Mouse (Mus musculus) E14TG2a.4 (cell line): ENCODE data around the gene Hoxd3.

Source experiments
- CTCF ChIP-seq: conservative IDR thresholded peaks from 2 replicates; pipeline ENCODE4 v1.5.1; 2014; ENCODE audit warnings: low read length
- NANOG ChIP-seq: IDR thresholded peaks from 2 replicates; pipeline ENCODE4 v1.6.1; 2014; ENCODE audit warnings: borderline replicate concordance, low read length, mixed read lengths
- POU5F1 ChIP-seq: IDR thresholded peaks from 2 replicates; pipeline ENCODE4 v1.6.1; 2014; ENCODE audit warnings: low read length, borderline replicate concordance

DNA sequence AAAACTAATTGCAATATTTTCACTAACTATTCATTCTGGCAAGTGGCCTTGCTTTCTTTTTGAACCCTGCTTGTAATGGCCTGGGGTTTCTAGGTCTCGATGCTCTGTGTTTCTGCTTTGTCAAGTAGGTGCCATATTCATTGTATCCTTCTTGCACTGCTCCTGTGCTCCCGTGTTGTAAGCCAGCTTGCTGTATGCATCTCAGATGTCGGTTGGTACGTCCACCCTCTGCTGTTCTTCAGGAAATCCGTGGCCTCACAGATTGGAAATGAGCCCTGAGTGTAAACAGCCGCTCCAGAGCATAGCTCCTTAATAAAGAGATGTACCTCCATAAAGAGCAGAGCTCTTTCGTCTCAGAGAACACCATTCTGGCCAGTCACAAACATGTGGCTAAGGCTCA is 4.1 kb upstream of the Hoxd3 start:
- TF ChIP-seq CTCF (no peak), NANOG (no peak), POU5F1 (no peak)
